Mouse (Mus musculus): ENCODE data around the gene Cln6. TPM values are rescaled to one million over a fixed set of nuclear protein-coding genes. Genes with fewer than 3 reads are reported as not detected.

Gene Cln6
- polyA plus RNA-seq, 1 experiment = 91.1 TPM

GRCm38 (mm10) chr9:62811516-62812121 lies 27.0 kb upstream of the Cln6 start, which contains the start of gene Fem1b:
Gene Fem1b (minus strand): TSS chr9:62811934.
- H3K27me3 ChIP-seq (ENCODE audit: control insufficient read depth, insufficient read depth, low read length, poor library complexity, severe bottlenecking) = no peaks in the 10 kb centered on the region
- H3K36me3 ChIP-seq (ENCODE audit: control insufficient read depth, insufficient read depth, low read length, poor library complexity, severe bottlenecking) = peaks cover 23% of the 10 kb centered on the region
- peak within 1 kb of the TSS; percentile 89 for H3K9ac ChIP-seq (ENCODE audit: low read depth, poor library complexity, severe bottlenecking)
- H3K27ac ChIP-seq (ENCODE audit: insufficient read depth, low read length) = peak within 1 kb of the TSS; percentile 89
- no peaks in the 10 kb centered on the region for H3K4me1 ChIP-seq (ENCODE audit: control insufficient read depth, insufficient read depth, low read length)
- peak within 1 kb of the TSS; percentile 99 for H3K4me3 ChIP-seq (ENCODE audit: low read depth, low read length)
- no peaks in the 10 kb centered on the region for H3K9me3 ChIP-seq (replicated peaks; ENCODE audit: control insufficient read depth, insufficient read depth, low read length, poor library complexity, severe bottlenecking)
- TF ChIP-seq EP300 (IDR thresholded peaks at IDR 0.05; ENCODE audit: insufficient read depth, low read depth, low read length) = peak; percentile 70; the same call in 1 of the 2 replicates
- TF ChIP-seq POLR2A (IDR thresholded peaks at IDR 0.05; ENCODE audit: insufficient read depth, low read length) = peak; percentile 72
- TF ChIP-seq CTCF (IDR thresholded peaks at IDR 0.05; ENCODE audit: low read depth, low read length) = no peak

GRCm38 (mm10) chr9:62812216-62813049 lies 26.2 kb upstream of the Cln6 start:
- H3K4me1 ChIP-seq (ENCODE audit: control insufficient read depth, insufficient read depth, low read length) = peaks cover 2% of the 10 kb centered on the region
- H3K4me3 ChIP-seq (ENCODE audit: low read depth, low read length) = peak overlapping the region; percentile 99
- TF ChIP-seq EP300 (IDR thresholded peaks at IDR 0.05; ENCODE audit: insufficient read depth, low read depth, low read length) = no peak
- TF ChIP-seq CTCF (IDR thresholded peaks at IDR 0.05; ENCODE audit: low read depth, low read length) = no peak
- TF ChIP-seq POLR2A (IDR thresholded peaks at IDR 0.05; ENCODE audit: insufficient read depth, low read length) = no peak
- H3K36me3 ChIP-seq (ENCODE audit: control insufficient read depth, insufficient read depth, low read length, poor library complexity, severe bottlenecking) = peaks cover 16% of the 10 kb centered on the region
- no peaks in the 10 kb centered on the region for H3K27me3 ChIP-seq (ENCODE audit: control insufficient read depth, insufficient read depth, low read length, poor library complexity, severe bottlenecking)
- peak overlapping the region; percentile 89 for H3K9ac ChIP-seq (ENCODE audit: low read depth, poor library complexity, severe bottlenecking)
- peak overlapping the region; percentile 89 for H3K27ac ChIP-seq (ENCODE audit: insufficient read depth, low read length)
- no peaks in the 10 kb centered on the region for H3K9me3 ChIP-seq (replicated peaks; ENCODE audit: control insufficient read depth, insufficient read depth, low read length, poor library complexity, severe bottlenecking)

GRCm38 (mm10) chr9:62814751-62815150 lies 23.8 kb upstream of the Cln6 start:
- TF ChIP-seq EP300 (IDR thresholded peaks at IDR 0.05; ENCODE audit: insufficient read depth, low read depth, low read length) (no peak), CTCF (IDR thresholded peaks at IDR 0.05; ENCODE audit: low read depth, low read length) (no peak), POLR2A (IDR thresholded peaks at IDR 0.05; ENCODE audit: insufficient read depth, low read length) (no peak)

GRCm38 (mm10) chr9:62816323-62817098 lies 22.1 kb upstream of the Cln6 start:
- Histone ChIP-seq H3K36me3 (ENCODE audit: control insufficient read depth, insufficient read depth, low read length, poor library complexity, severe bottlenecking) (no peaks in the 10 kb centered on the region), H3K4me1 (ENCODE audit: control insufficient read depth, insufficient read depth, low read length) (peaks cover 12% of the 10 kb centered on the region), H3K9ac (ENCODE audit: low read depth, poor library complexity, severe bottlenecking) (no peak overlapping the region), H3K4me3 (ENCODE audit: low read depth, low read length) (no peak overlapping the region), H3K27me3 (ENCODE audit: control insufficient read depth, insufficient read depth, low read length, poor library complexity, severe bottlenecking) (no peaks in the 10 kb centered on the region), H3K9me3 (replicated peaks; ENCODE audit: control insufficient read depth, insufficient read depth, low read length, poor library complexity, severe bottlenecking) (no peaks in the 10 kb centered on the region), H3K27ac (ENCODE audit: insufficient read depth, low read length) (0 out of 2 replicates have a peak overlapping the region, but pooled peaks have one; percentile 3)
- TF ChIP-seq POLR2A (IDR thresholded peaks at IDR 0.05; ENCODE audit: insufficient read depth, low read length) (no peak), CTCF (IDR thresholded peaks at IDR 0.05; ENCODE audit: low read depth, low read length) (no peak), EP300 (IDR thresholded peaks at IDR 0.05; ENCODE audit: insufficient read depth, low read depth, low read length) (no peak)

More at GRCm38 (mm10) chr9:62814751-62815150, 23.8 kb upstream of the Cln6 start:
- Histone ChIP-seq H3K4me3 (ENCODE audit: low read depth, low read length) (no peak overlapping the region), H3K27me3 (ENCODE audit: control insufficient read depth, insufficient read depth, low read length, poor library complexity, severe bottlenecking) (no peaks in the 10 kb centered on the region), H3K9me3 (replicated peaks; ENCODE audit: control insufficient read depth, insufficient read depth, low read length, poor library complexity, severe bottlenecking) (no peaks in the 10 kb centered on the region), H3K27ac (ENCODE audit: insufficient read depth, low read length) (no peak overlapping the region), H3K9ac (ENCODE audit: low read depth, poor library complexity, severe bottlenecking) (no peak overlapping the region), H3K36me3 (ENCODE audit: control insufficient read depth, insufficient read depth, low read length, poor library complexity, severe bottlenecking) (no peaks in the 10 kb centered on the region), H3K4me1 (ENCODE audit: control insufficient read depth, insufficient read depth, low read length) (peaks cover 9% of the 10 kb centered on the region)

GRCm38 (mm10) chr9:62817099-62817571 lies 21.4 kb upstream of the Cln6 start:
- H3K9ac ChIP-seq (ENCODE audit: low read depth, poor library complexity, severe bottlenecking) = no peak overlapping the region
- no peak for TF ChIP-seq CTCF (IDR thresholded peaks at IDR 0.05; ENCODE audit: low read depth, low read length)
- TF ChIP-seq EP300 (IDR thresholded peaks at IDR 0.05; ENCODE audit: insufficient read depth, low read depth, low read length) = no peak
- no peak for TF ChIP-seq POLR2A (IDR thresholded peaks at IDR 0.05; ENCODE audit: insufficient read depth, low read length)
- no peaks in the 10 kb centered on the region for H3K36me3 ChIP-seq (ENCODE audit: control insufficient read depth, insufficient read depth, low read length, poor library complexity, severe bottlenecking)
- H3K9me3 ChIP-seq (replicated peaks; ENCODE audit: control insufficient read depth, insufficient read depth, low read length, poor library complexity, severe bottlenecking) = no peaks in the 10 kb centered on the region
- H3K27ac ChIP-seq (ENCODE audit: insufficient read depth, low read length) = no peak overlapping the region
- no peaks in the 10 kb centered on the region for H3K27me3 ChIP-seq (ENCODE audit: control insufficient read depth, insufficient read depth, low read length, poor library complexity, severe bottlenecking)
- H3K4me1 ChIP-seq (ENCODE audit: control insufficient read depth, insufficient read depth, low read length) = peaks cover 12% of the 10 kb centered on the region
- no peak overlapping the region for H3K4me3 ChIP-seq (ENCODE audit: low read depth, low read length)
